Mouse (Mus musculus): ENCODE measurements around the gene Bcl9. TPM values are rescaled to one million over a fixed set of nuclear protein-coding genes. Genes with fewer than 3 reads are reported as not detected.

Bcl9 gene
- polyA plus RNA-seq, 1 experiment, result 9.1 TPM

- H3K4me1 ChIP-seq (ENCODE audit: control insufficient read depth, insufficient read depth, low read length), result peaks cover 12% of the 10 kb centered on the region
- H3K36me3 ChIP-seq (ENCODE audit: control insufficient read depth, insufficient read depth, low read length), result no peaks in the 10 kb centered on the region
- H3K4me3 ChIP-seq (ENCODE audit: control insufficient read depth, low read depth, low read length), result no peak overlapping the region
- H3K27ac ChIP-seq (ENCODE audit: control insufficient read depth, insufficient read depth, low read depth, low read length), result no peak overlapping the region
- H3K27me3 ChIP-seq (ENCODE audit: control insufficient read depth, insufficient read depth, low read length), result no peaks in the 10 kb centered on the region
- TF ChIP-seq CTCF (IDR thresholded peaks at IDR 0.05; ENCODE audit: control insufficient read depth, insufficient read depth, insufficient replicate concordance, low read depth, low read length) (no peak), POLR2A (IDR thresholded peaks at IDR 0.05; ENCODE audit: control insufficient read depth, low read depth, low read length) (no peak)
Measured at GRCm38 (mm10) chr3:97225231-97225630, 72.5 kb downstream of the Bcl9 start.

GRCm38 (mm10) chr3:97223261-97223660 lies 74.5 kb downstream of the Bcl9 start:
- TF ChIP-seq POLR2A (IDR thresholded peaks at IDR 0.05; ENCODE audit: control insufficient read depth, low read depth, low read length) (no peak), CTCF (IDR thresholded peaks at IDR 0.05; ENCODE audit: control insufficient read depth, insufficient read depth, insufficient replicate concordance, low read depth, low read length) (no peak)
- H3K27ac ChIP-seq (ENCODE audit: control insufficient read depth, insufficient read depth, low read depth, low read length), result no peak overlapping the region

GRCm38 (mm10) chr3:97215526-97215925 lies 82.2 kb downstream of the Bcl9 start:
- TF ChIP-seq CTCF (IDR thresholded peaks at IDR 0.05; ENCODE audit: control insufficient read depth, insufficient read depth, insufficient replicate concordance, low read depth, low read length) (no peak), POLR2A (IDR thresholded peaks at IDR 0.05; ENCODE audit: control insufficient read depth, low read depth, low read length) (no peak)
- no peaks in the 10 kb centered on the region for H3K4me1 ChIP-seq (ENCODE audit: control insufficient read depth, insufficient read depth, low read length)
- no peaks in the 10 kb centered on the region for H3K36me3 ChIP-seq (ENCODE audit: control insufficient read depth, insufficient read depth, low read length)
- no peak overlapping the region for H3K27ac ChIP-seq (ENCODE audit: control insufficient read depth, insufficient read depth, low read depth, low read length)
- no peak overlapping the region for H3K4me3 ChIP-seq (ENCODE audit: control insufficient read depth, low read depth, low read length)
- H3K27me3 ChIP-seq (ENCODE audit: control insufficient read depth, insufficient read depth, low read length), result no peaks in the 10 kb centered on the region

More at GRCm38 (mm10) chr3:97223261-97223660, 74.5 kb downstream of the Bcl9 start:
- H3K36me3 ChIP-seq (ENCODE audit: control insufficient read depth, insufficient read depth, low read length), result no peaks in the 10 kb centered on the region
- H3K27me3 ChIP-seq (ENCODE audit: control insufficient read depth, insufficient read depth, low read length), result no peaks in the 10 kb centered on the region
- no peak overlapping the region for H3K4me3 ChIP-seq (ENCODE audit: control insufficient read depth, low read depth, low read length)
- H3K4me1 ChIP-seq (ENCODE audit: control insufficient read depth, insufficient read depth, low read length), result peaks cover 9% of the 10 kb centered on the region

GRCm38 (mm10) chr3:97214439-97214838 lies 83.3 kb downstream of the Bcl9 start:
- TF ChIP-seq CTCF (IDR thresholded peaks at IDR 0.05; ENCODE audit: control insufficient read depth, insufficient read depth, insufficient replicate concordance, low read depth, low read length), result no peak
- no peak for TF ChIP-seq POLR2A (IDR thresholded peaks at IDR 0.05; ENCODE audit: control insufficient read depth, low read depth, low read length)
- Histone ChIP-seq H3K4me3 (ENCODE audit: control insufficient read depth, low read depth, low read length) (no peak overlapping the region), H3K27me3 (ENCODE audit: control insufficient read depth, insufficient read depth, low read length) (no peaks in the 10 kb centered on the region), H3K4me1 (ENCODE audit: control insufficient read depth, insufficient read depth, low read length) (no peaks in the 10 kb centered on the region), H3K36me3 (ENCODE audit: control insufficient read depth, insufficient read depth, low read length) (no peaks in the 10 kb centered on the region), H3K27ac (ENCODE audit: control insufficient read depth, insufficient read depth, low read depth, low read length) (no peak overlapping the region)

GRCm38 (mm10) chr3:97213871-97214270 lies 83.8 kb downstream of the Bcl9 start:
- Histone ChIP-seq H3K4me3 (ENCODE audit: control insufficient read depth, low read depth, low read length) (no peak overlapping the region), H3K27ac (ENCODE audit: control insufficient read depth, insufficient read depth, low read depth, low read length) (no peak overlapping the region), H3K36me3 (ENCODE audit: control insufficient read depth, insufficient read depth, low read length) (no peaks in the 10 kb centered on the region), H3K4me1 (ENCODE audit: control insufficient read depth, insufficient read depth, low read length) (no peaks in the 10 kb centered on the region), H3K27me3 (ENCODE audit: control insufficient read depth, insufficient read depth, low read length) (no peaks in the 10 kb centered on the region)
- no peak for TF ChIP-seq CTCF (IDR thresholded peaks at IDR 0.05; ENCODE audit: control insufficient read depth, insufficient read depth, insufficient replicate concordance, low read depth, low read length)
- no peak for TF ChIP-seq POLR2A (IDR thresholded peaks at IDR 0.05; ENCODE audit: control insufficient read depth, low read depth, low read length)

- Histone ChIP-seq H3K4me3 (ENCODE audit: control insufficient read depth, low read depth, low read length) (no peak overlapping the region), H3K4me1 (ENCODE audit: control insufficient read depth, insufficient read depth, low read length) (no peaks in the 10 kb centered on the region), H3K27ac (ENCODE audit: control insufficient read depth, insufficient read depth, low read depth, low read length) (no peak overlapping the region), H3K27me3 (ENCODE audit: control insufficient read depth, insufficient read depth, low read length) (no peaks in the 10 kb centered on the region), H3K36me3 (ENCODE audit: control insufficient read depth, insufficient read depth, low read length) (no peaks in the 10 kb centered on the region)
- TF ChIP-seq POLR2A (IDR thresholded peaks at IDR 0.05; ENCODE audit: control insufficient read depth, low read depth, low read length) (no peak), CTCF (IDR thresholded peaks at IDR 0.05; ENCODE audit: control insufficient read depth, insufficient read depth, insufficient replicate concordance, low read depth, low read length) (no peak)
Measured at GRCm38 (mm10) chr3:97211177-97211576, 86.5 kb downstream of the Bcl9 start.

- Histone ChIP-seq H3K36me3 (ENCODE audit: control insufficient read depth, insufficient read depth, low read length) (no peaks in the 10 kb centered on the region), H3K4me1 (ENCODE audit: control insufficient read depth, insufficient read depth, low read length) (no peaks in the 10 kb centered on the region), H3K27me3 (ENCODE audit: control insufficient read depth, insufficient read depth, low read length) (no peaks in the 10 kb centered on the region), H3K27ac (ENCODE audit: control insufficient read depth, insufficient read depth, low read depth, low read length) (no peak overlapping the region), H3K4me3 (ENCODE audit: control insufficient read depth, low read depth, low read length) (no peak overlapping the region)
- TF ChIP-seq POLR2A (IDR thresholded peaks at IDR 0.05; ENCODE audit: control insufficient read depth, low read depth, low read length) (no peak), CTCF (IDR thresholded peaks at IDR 0.05; ENCODE audit: control insufficient read depth, insufficient read depth, insufficient replicate concordance, low read depth, low read length) (no peak)
Measured at GRCm38 (mm10) chr3:97209351-97209750, 88.4 kb downstream of the Bcl9 start.

GRCm38 (mm10) chr3:97206521-97206920 lies 91.2 kb downstream of the Bcl9 start:
- H3K36me3 ChIP-seq (ENCODE audit: control insufficient read depth, insufficient read depth, low read length), result no peaks in the 10 kb centered on the region
- H3K27ac ChIP-seq (ENCODE audit: control insufficient read depth, insufficient read depth, low read depth, low read length), result no peak overlapping the region
- no peaks in the 10 kb centered on the region for H3K4me1 ChIP-seq (ENCODE audit: control insufficient read depth, insufficient read depth, low read length)
- TF ChIP-seq CTCF (IDR thresholded peaks at IDR 0.05; ENCODE audit: control insufficient read depth, insufficient read depth, insufficient replicate concordance, low read depth, low read length) (no peak), POLR2A (IDR thresholded peaks at IDR 0.05; ENCODE audit: control insufficient read depth, low read depth, low read length) (no peak)
- H3K27me3 ChIP-seq (ENCODE audit: control insufficient read depth, insufficient read depth, low read length), result no peaks in the 10 kb centered on the region
- H3K4me3 ChIP-seq (ENCODE audit: control insufficient read depth, low read depth, low read length), result no peak overlapping the region
